Mouse (Mus musculus) liver, embryonic 14.5 days (tissue): ENCODE data around the gene Tlnrd1. TPM values are rescaled to one million over a fixed set of nuclear protein-coding genes. Genes with fewer than 3 reads are reported as not detected.

Experiments used
- ATAC-seq: fragments of 200-750 bp; cut with Nextera tagmentation; 2 replicates; pipeline ENCODE4 v1.8.0; 2017; ENCODE audit warnings: moderate number of reproducible peaks, mild to moderate bottlenecking, moderate library complexity; ENCODE audit not compliant: insufficient read depth
- DNase-seq, 3 experiments: peaks; one replicate each; pipeline ENCODE4 v3.0.0-alpha.2; 2012 to 2013; ENCODE audit warnings: low read depth in 3 of 3, low spot score in 3 of 3
- H3K27ac ChIP-seq: fragments of 300-500 bp; sonication (generic); 2 replicates; pipeline ENCODE4 v1.5.1; 2014; ENCODE audit warnings: moderate library complexity, mild to moderate bottlenecking, control low read depth, inconsistent platforms
- H3K27me3 ChIP-seq: fragments of 300-500 bp; sonication (generic); 2 replicates; pipeline ENCODE4 v1.6.1; 2014; ENCODE audit warnings: mild to moderate bottlenecking, low read length, moderate library complexity; ENCODE audit not compliant: control insufficient read depth, insufficient read depth
- H3K36me3 ChIP-seq: fragments of 300-500 bp; sonication (generic); replicated peaks from 2 replicates; pipeline ENCODE4 v1.6.1; 2014; ENCODE audit warnings: low read depth; ENCODE audit not compliant: control insufficient read depth, insufficient read depth
- H3K4me1 ChIP-seq, 2 experiments: fragments of 200-500 bp in 1 of 2; fragments of 300-500 bp in 1 of 2; sonication (generic) in 1 of 2; replicated peaks; 2 replicates each; pipeline ENCODE4 v1.6.1; 2012 to 2014; ENCODE audit warnings: antibody characterized with exemption in 1 of 2, inconsistent platforms in 1 of 2, low read length in 1 of 2; ENCODE audit not compliant: control insufficient read depth in 2 of 2, insufficient read depth in 2 of 2
- H3K4me2 ChIP-seq: fragments of 300-500 bp; sonication (generic); 2 replicates; pipeline ENCODE4 v1.6.1; 2014; ENCODE audit warnings: low read depth, mild to moderate bottlenecking, control low read depth, moderate library complexity
- H3K4me3 ChIP-seq, 2 experiments: fragments of 200-500 bp in 1 of 2; fragments of 300-500 bp in 1 of 2; sonication (generic) in 1 of 2; 2 replicates each; pipeline ENCODE4 v1.5.1; 2012 to 2014; ENCODE audit warnings: low read depth in 2 of 2, low read length in 2 of 2, mild to moderate bottlenecking in 2 of 2, control low read depth in 1 of 2, inconsistent platforms in 1 of 2, moderate library complexity in 1 of 2; ENCODE audit not compliant: insufficient read depth in 1 of 2
- H3K9ac ChIP-seq: fragments of 300-500 bp; sonication (generic); replicated peaks from 2 replicates; pipeline ENCODE4 v1.6.1; 2014; ENCODE audit warnings: mild to moderate bottlenecking, control low read depth, moderate library complexity
- H3K9me3 ChIP-seq: fragments of 300-500 bp; sonication (generic); 2 replicates; pipeline ENCODE4 v1.6.1; 2016; ENCODE audit warnings: low read length, mixed read lengths; ENCODE audit not compliant: control insufficient read depth
- CTCF ChIP-seq: IDR thresholded peaks from 2 replicates; pipeline ENCODE4 v1.5.1; 2016; ENCODE audit warnings: antibody characterized with exemption, low read depth, control low read depth
- EP300 ChIP-seq: IDR thresholded peaks from 2 replicates; pipeline ENCODE4 v1.6.1; 2016; ENCODE audit warnings: antibody characterized with exemption, low read depth
- WGBS: fragments of 180-500 bp; shearing (Covaris S2); extraction: QIAGEN DNeasy Blood & Tissue Kit; methylation state at CpG from one replicate; pipeline ENCODE4 v1.1.7; 2014; ENCODE audit not compliant: insufficient replicate concordance; 5-methylcytosine and 5-hydroxymethylcytosine counted together
- polyA plus RNA-seq, 2 experiments: library from polyadenylated mRNA; depleted of rRNA in 1 of 2; stranded (reverse) in 1 of 2; unstranded in 1 of 2; fragments of >200 nt; fragmentation: Nextera tagmentation in 1 of 2; extraction: Ambion mirVana in 1 of 2; gene quantifications; 2 replicates each; pipeline versions ENCODE4 v1.2.1 to v1.2.3; 2012 to 2014

Gene Tlnrd1
- polyA plus RNA-seq, 2 experiments, result 9.9 to 16.7 TPM

GRCm38 (mm10) chr7:83859378-83860083 is 24.6 kb downstream of the Tlnrd1 start:
- no peak for ATAC-seq
- DNase-seq, result no peak

GRCm38 (mm10) chr7:83857921-83858320 is 26.2 kb downstream of the Tlnrd1 start:
- no peaks in the 10 kb centered on the region for H3K36me3 ChIP-seq
- H3K4me3 ChIP-seq, result no peak overlapping the region
- H3K9ac ChIP-seq, result no peak overlapping the region
- H3K27ac ChIP-seq, result no peak overlapping the region
- TF ChIP-seq CTCF, result no peak
- TF ChIP-seq EP300, result no peak
- no peaks in the 10 kb centered on the region for H3K27me3 ChIP-seq
- DNase-seq, result no peak
- no peak overlapping the region for H3K4me2 ChIP-seq
- no peaks in the 10 kb centered on the region for H3K9me3 ChIP-seq
- 67% methylated on average over 3 of the region's 3 CpGs for WGBS
- no peak for ATAC-seq
- peaks cover 0 to 2% of the 10 kb centered on the region in 2 experiments; a peak in 1 of 4 replicates for H3K4me1 ChIP-seq

More at GRCm38 (mm10) chr7:83859378-83860083, 24.6 kb downstream of the Tlnrd1 start:
- H3K9me3 ChIP-seq, result no peaks in the 10 kb centered on the region
- 49% methylated on average over 4 of the region's 4 CpGs for WGBS
- no peaks in the 10 kb centered on the region for H3K27me3 ChIP-seq
- TF ChIP-seq CTCF, result no peak
- TF ChIP-seq EP300, result no peak
- peaks cover 0 to 2% of the 10 kb centered on the region in 2 experiments; a peak in 1 of 4 replicates for H3K4me1 ChIP-seq
- no peaks in the 10 kb centered on the region for H3K36me3 ChIP-seq
- H3K9ac ChIP-seq, result no peak overlapping the region
- H3K27ac ChIP-seq, result no peak overlapping the region
- no peak overlapping the region for H3K4me2 ChIP-seq
- H3K4me3 ChIP-seq, result no peak overlapping the region

- 49% methylated on average over 2 of the region's 2 CpGs for WGBS
- no peak overlapping the region for H3K27ac ChIP-seq
- no peak for ATAC-seq
These were observed 27.0 kb downstream of the Tlnrd1 start for GRCm38 (mm10) chr7:83857208-83857488.

GRCm38 (mm10) chr7:83856353-83857207 is 27.5 kb downstream of the Tlnrd1 start:
- no peaks in the 10 kb centered on the region for H3K36me3 ChIP-seq
- no peak overlapping the region for H3K4me3 ChIP-seq
- H3K9ac ChIP-seq, result no peak overlapping the region
- no peak overlapping the region for H3K4me2 ChIP-seq
- H3K9me3 ChIP-seq, result no peaks in the 10 kb centered on the region
- no peak for DNase-seq
- WGBS, result 55% methylated on average over 9 of the region's 9 CpGs
- no peak for ATAC-seq
- TF ChIP-seq EP300 (no peak), CTCF (no peak)
- H3K27ac ChIP-seq, result no peak overlapping the region
- peaks cover 0 to 2% of the 10 kb centered on the region in 2 experiments; a peak in 1 of 4 replicates for H3K4me1 ChIP-seq
- no peaks in the 10 kb centered on the region for H3K27me3 ChIP-seq

More at GRCm38 (mm10) chr7:83857208-83857488, 27.0 kb downstream of the Tlnrd1 start:
- Histone ChIP-seq H3K4me2 (no peak overlapping the region), H3K9me3 (no peaks in the 10 kb centered on the region), H3K9ac (no peak overlapping the region), H3K4me3 (no peak overlapping the region), H3K36me3 (no peaks in the 10 kb centered on the region), H3K4me1 (peaks cover 0 to 2% of the 10 kb centered on the region in 2 experiments; a peak in 1 of 4 replicates), H3K27me3 (no peaks in the 10 kb centered on the region)
- TF ChIP-seq EP300 (no peak), CTCF (no peak)
- no peak for DNase-seq

- H3K4me2 ChIP-seq, result no peak overlapping the region
- H3K4me3 ChIP-seq, result no peak overlapping the region
- no peak overlapping the region for H3K9ac ChIP-seq
- H3K36me3 ChIP-seq, result no peaks in the 10 kb centered on the region
- no peak for DNase-seq
- no peaks in the 10 kb centered on the region for H3K27me3 ChIP-seq
- ATAC-seq, result no peak
- peaks cover 0 to 2% of the 10 kb centered on the region in 2 experiments; a peak in 1 of 4 replicates for H3K4me1 ChIP-seq
- WGBS, result 56% methylated on average over 1 of the region's 1 CpGs
- TF ChIP-seq EP300 (no peak), CTCF (no peak)
- H3K9me3 ChIP-seq, result no peaks in the 10 kb centered on the region
- H3K27ac ChIP-seq, result no peak overlapping the region
These were observed 28.9 kb downstream of the Tlnrd1 start for GRCm38 (mm10) chr7:83855203-83855602.
